Mouse (Mus musculus) adrenal gland, adult 8-10 months (tissue): Measurements from ENCODE around the gene Ranbp1. TPM values are rescaled to one million over a fixed set of nuclear protein-coding genes. Genes with fewer than 3 reads are reported as not detected.
A peak's percentile ranks its signal among the peaks of the same experiment; 100 is the strongest.

Source experiments
- DNase-seq: peaks from one replicate; pipeline ENCODE4 v3.0.0; 2022
- total RNA-seq, 4 experiments: library from RNA; stranded (reverse); gene quantifications; 2 replicates each; pipeline ENCODE4 v1.2.4; 2022

The Ranbp1 gene
- total RNA-seq, 4 experiments from 2014 or later: 98.7 to 146 (median 114) TPM

DNA sequence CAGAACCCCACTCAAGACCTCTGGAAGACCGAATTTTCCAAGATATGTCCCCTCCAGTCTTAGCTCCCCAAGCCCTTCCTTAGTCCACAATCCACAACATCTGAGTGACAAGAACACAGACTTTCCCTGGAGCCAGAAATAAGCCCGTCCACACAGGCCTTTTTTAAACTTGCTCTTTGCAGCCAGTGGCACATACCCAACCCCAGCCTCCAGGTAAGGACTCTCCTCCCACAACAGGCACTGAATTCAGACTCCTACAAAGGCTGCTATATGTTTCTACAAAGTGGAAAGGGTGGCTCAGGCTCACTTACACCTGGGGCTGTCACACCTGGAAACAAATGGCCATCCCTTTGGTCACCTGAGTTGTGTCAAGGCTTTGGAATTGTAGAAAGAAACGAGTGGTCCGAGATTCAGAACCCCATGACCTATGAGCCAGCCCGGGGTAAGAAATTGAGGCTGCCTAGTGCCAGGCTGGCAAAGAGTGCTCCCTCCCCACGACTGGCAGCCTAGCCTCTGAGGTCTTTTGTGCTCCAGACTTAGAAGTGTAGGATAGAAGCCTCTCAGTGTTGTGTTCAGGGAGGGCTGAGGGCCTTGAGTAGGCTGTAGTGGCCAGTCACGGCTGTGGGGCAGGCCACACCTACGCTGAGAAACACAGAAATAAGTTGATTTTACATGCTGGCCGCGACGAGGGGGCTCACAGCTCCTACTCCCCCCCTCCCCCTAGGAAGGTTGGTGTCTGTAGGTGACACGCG is 14.4 kb downstream of the Ranbp1 start:
- no peak for DNase-seq

DNA sequence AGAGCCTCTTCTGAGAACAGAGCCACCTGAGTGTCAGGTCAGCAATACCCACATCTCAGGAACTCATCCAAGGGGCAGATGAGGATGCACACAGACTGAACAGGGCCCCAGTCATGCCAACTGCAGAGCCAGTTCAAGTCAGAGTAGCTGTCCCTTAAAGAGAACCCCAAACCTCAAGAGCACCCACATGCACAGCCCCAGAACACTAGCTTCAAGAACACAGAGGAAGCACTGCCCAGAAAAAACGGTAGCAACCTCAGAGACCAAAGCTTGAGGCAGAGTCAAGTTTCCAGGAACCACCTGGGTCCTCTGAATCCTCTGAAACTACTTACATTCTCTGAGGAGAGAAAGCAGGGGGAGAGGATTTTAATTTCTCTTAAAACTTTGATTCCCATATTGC is 15.1 kb downstream of the Ranbp1 start:
- no peak for DNase-seq

DNA sequence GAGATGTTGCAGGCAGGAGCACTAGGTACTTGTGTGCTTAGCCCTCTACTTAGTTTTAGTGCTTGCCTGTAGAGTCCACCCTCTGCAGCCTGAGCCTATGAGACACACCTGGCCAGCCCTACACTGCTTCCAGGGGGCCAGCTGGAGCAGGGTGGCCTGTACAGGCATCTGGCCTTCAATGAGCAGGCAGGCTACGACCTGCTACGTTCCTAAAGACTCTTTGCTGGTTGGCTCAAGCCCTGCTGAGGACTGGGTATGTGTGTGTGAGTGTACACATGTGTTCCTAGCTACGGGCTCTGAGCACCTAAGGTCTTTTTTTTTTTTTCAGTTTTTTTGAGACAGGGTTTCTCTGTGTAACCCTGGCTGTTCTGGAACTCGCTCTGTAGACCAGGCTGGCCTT is 17.1 kb downstream of the Ranbp1 start:
- DNase-seq: no peak

DNA sequence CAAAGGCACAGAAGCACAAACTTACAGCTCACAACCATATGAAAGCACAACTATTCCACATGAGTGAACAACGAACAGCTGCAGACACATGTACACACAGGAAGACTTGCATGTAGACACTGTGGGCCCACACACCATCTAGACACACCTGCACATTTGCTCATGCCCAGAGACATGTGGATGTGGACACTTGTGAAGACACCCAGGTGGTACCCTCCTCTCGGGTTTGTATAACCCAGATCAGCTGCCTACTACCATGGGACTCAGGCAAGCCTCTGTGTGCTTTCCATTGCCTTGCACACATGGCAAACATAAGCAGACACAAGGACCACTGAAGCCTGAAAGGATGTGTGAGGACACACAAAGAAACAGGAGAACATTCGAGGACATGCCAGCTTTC is 17.5 kb downstream of the Ranbp1 start:
- no peak for DNase-seq

DNA sequence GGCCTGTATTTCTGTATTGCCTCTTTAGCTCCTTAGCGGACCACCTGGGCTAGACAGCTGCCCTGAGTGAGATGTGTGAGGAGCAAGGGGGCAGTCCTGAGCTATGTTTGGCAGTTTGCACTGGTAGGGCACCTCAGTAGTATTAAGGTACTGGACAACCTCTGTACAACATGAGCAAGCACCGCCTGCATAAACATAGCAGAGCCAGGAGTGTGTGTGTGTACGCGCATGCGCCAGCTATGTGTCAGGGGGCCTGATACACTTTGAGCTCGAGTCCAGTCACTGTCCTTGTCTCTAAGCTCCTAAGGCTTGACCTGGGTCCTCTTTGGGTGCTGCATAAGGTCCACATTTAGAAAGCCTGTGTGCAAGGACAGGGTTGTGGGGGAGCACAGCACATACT is 17.9 kb downstream of the Ranbp1 start:
- DNase-seq: no peak

DNA sequence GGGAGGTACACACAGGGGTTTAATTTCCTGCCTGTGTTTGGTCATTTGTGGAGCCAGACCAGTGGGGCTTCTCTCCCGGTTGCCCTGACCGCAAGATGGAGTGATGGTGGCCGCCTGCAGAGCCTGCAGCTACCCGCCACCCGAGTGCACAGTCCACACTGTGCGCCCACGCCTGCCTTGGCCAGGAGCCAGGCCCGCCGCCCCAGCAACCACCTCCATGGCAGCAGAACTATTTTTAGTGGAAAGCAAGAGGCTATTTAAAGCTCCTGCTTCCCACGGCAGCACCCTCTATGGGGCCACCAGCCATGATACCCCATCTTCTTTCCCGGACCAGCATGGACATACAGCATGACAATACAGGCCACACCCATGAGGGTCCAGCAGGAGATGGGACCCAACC is 18.9 kb downstream of the Ranbp1 start:
- no peak for DNase-seq

DNA sequence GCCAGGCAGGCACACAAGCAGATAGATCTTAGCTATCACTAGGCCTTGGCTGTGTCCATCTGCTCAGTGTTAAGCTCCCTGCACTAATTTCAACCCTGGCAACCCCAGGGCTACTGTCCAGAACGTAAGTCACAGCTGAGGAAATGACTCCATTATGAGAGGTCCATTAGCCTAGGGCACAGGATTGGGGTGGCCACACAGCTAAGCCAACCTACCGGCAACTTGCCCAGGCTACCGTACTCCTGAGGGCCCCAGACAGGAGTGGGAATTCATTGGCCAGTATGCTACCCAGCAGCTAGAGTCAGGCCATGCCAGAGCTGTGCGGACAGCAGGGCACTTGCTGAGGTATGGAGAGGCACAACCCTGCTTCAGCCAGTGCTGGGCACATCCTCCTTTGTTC is 19.7 kb downstream of the Ranbp1 start:
- DNase-seq: no peak

DNA sequence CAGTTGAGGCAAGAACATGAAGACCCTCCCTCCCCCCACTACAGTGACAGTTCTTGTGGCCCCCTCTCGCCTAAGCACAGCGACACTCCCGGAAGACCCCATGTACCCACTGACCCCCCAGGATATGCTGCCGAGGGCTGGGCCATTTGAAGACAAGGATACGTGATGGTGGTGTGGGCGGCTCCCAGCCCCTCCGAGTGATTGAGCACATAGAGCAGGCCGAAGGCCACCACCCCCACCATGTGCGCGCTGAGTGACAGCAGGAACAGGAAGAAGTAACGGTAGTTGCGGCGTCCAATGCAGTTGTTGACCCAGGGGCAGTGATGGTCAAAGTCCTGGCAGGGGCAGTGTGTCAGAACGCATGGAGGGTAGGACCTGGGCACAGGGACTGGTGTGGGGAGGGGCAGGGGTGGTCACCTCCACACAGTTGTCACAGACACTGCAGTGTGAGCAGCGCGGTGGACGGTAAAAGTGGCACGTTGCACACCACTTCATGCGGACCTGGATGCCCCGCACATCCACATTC is 20.6 kb downstream of the Ranbp1 start:
- no peak for DNase-seq

DNA sequence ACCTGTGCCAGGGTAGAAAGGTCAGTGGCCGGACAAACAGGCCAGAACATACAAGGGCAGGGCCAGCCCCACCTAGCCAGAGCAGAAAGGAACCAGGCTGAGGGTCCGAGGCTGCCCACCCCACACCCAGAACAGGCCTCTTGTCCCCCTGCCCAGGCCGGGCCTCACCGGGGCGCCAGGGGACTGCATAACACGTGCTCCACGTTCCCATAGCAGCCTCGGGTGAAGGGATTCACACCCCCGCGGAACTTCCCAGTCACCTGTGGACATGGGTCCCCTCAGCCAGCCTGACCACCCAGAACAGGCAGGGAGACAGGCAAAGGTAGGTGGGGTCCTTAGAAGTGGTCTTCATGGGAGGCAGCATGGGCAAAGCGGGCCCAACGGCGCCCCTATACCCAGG is 21.3 kb downstream of the Ranbp1 start:
- DNase-seq: no peak

DNA sequence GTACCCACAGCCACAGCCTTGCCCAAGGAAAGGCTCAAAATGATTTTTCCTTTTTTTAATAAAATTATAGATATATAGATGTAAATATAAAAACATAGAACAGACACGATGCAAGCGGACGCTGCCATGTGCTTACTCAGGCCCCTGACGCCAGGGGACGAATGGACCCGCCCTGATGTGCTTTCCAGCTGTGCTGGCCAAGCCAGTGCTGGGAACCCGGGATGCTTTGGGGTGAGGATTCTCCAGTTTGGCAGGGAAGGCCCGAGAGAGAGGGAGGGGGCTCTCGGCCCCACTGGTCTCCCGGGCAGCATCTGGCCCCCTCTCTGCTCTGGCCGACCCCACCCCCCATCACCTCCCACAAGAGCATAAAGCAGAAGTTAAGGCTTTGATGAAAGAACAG is 26.3 kb downstream of the Ranbp1 start:
- no peak for DNase-seq

DNA sequence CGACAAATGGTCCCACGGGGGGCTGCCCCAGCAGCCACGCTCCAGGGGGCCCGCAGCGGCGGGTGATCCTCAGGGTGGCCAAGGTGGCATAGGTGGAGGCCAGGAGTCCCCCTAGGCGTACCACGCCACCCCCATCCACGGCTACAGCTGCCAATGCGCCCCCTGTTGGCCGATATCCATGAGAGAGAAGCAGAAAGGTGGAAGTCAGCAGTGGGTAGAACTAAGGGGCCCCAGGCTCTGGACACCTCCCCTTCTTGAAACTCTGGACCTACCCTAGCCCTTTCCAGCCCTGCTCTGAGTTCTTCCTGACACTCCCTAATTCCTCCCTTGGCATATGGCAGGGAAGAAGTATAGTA is 27.0 kb downstream of the Ranbp1 start:
- no peak for DNase-seq

DNA sequence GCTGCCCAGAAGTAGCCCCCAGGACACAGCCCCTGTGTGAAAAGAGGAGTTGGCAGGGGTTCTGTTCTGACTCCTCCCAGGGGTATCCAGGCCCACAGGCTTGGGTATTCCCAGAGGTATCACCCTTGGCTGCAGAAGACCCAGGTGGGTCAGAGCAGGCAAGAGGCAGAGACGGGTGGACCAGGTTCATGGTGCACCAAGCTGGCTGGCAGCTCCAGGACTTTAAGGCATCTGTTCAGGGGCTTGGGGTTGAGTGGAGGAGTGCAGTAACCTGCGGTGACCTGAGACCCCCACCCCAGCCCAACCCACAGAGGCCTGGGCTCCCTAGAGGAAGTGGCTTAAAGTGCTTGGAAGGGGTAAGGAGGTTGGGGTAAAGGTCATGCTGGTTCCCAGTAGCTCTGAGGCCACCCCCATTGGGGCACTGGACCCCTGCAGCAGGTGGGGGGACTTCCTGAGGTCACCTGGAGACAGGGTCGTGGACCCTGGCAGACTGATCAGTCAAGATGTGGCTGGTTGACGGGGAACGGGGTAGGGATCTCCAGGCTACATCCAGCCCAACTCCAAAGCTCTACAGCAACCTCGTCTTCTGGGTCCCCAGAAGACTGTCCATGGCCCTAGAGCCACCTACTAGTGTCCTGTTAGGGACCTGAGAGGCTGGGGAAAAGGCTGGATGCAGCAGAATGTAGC is 27.5 kb downstream of the Ranbp1 start:
- no peak for DNase-seq

DNA sequence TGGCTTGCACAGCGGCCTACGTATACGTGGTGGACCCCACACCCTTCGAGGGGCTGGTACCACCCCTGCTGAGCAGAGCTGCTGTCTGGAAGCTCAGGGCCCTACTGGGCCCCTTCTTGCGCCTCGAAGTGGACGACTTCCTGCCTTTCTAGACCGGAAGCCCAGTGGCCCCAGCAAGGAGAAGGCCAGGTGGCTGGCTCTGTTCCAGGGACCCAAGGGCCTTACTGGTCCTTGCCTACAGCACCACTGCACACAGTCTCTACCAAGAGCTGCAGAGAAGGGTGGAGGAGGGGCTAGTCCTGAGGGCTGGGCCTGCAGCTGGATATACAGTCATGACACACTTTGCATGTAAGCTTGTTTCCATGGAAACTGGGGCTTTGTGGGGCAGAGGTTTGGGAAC is 28.5 kb downstream of the Ranbp1 start:
- DNase-seq: peak; percentile 34

DNA sequence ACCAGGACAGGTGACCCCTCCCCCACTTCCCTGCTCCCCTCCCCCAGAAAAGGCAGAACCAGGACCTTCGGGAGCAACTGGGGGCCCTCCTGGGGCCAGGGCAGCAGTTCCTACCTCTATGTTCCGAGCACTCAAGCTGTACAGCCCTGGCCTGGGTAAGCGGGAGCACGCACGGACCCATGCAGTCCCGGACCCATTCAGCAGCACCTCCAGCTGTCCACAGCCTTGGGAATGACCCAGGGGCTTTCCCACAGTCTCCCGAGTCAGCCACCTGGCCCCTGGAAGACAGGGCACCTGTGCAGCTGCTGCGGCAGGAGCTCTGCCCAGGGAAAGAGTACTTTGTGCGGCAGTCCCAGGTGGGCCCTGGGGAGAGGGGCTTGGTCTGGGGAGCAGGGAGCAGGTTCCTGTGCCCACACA is 29.9 kb downstream of the Ranbp1 start:
- DNase-seq: no peak

DNA sequence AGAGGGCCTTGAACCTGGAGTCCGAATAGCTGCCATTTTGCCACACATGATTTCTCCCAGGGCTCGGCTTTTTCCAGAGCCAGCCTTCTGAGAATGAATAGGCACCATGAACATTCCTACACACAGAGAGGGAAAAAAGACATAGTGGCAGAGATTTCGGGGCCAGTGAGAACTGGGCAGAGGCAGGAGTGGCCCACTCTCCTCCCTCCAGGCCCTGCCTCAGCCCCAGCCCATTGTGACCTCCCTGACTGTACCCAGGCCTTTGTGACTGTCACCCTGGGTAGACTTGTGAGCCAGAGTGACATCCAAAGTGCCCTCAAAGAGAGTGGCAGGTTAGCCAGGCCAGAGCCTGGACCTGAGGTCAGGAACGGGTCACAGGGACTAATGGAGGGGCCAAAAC is 31.0 kb downstream of the Ranbp1 start, which contains the start of gene Ccdc188:
Gene Ccdc188, plus strand, starts transcription at position 301 of the 400 bp plus-strand sequence.
- DNase-seq: no peak

DNA sequence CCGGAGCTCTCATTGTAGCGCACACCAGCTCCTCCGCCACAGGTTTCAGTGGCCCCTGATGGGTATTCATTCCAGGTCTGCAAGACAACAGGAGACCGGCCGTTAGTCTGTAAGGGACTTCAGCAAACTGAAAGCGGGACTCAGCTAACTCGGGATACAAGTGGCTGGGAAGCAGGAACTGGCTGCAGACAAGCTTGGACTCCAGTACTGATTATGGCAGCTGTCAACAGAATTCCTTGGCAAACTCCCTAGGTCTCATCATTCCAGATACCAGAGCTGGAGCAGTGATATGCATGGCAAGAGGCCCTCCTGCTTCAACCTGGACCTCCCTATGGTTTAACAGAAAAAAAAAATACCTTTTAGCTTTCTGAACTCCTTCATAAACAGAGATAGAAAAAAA is 33.7 kb downstream of the Ranbp1 start:
- no peak for DNase-seq

DNA sequence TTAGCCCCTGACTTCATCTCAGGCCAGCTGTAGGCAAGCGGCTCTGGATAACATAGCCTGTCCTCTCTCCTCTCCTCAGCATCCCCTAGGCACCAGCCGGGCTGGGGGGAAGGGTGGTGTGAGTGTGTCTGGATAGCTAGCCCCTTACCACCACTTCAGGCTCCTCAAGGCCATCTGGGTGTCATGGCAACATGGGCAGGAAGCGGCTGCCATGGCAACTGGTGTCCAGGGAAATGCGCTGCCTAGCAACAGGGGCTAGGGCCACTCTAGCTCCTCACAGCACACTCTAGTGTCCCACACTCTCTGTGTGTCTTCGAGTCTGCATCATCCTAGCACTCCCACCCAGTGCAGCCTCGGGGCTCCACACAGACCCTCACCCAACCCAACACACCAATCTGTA is 34.8 kb downstream of the Ranbp1 start:
- no peak for DNase-seq

DNA sequence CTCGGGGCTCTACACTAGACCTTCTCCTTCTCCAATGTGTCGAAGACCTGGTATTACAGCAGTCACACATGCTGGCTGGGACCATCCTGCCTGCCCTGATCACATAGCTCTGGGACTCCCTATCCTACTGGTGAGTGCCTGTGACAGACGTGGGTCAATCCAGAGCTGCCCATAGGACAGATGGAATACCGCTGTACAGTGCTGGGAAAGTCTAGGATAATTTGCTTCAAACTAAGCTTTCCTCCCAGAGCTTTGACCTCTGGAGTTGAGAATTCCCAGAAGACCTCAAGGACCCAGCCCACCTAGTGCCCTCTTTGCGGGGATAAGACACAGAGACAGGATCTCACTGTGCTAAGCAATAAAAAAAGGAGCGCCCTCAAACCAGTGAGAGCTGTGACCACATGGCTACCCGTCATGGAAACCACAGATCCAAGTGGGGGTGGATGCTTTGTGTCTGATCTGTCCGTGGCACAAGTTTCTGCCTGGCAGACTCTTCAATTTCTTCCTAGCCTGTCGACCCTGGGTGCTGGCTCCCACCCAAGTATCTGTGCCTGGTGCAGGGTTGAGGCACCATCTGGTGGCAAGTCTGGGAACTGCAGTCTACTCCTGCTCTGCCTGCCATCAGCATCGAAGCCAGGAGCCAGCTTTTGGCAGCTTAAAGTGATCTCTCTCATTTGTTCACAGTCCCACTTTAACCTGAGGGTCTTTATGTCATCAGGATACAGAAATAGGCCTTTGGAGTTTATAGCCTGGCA is 36.9 kb downstream of the Ranbp1 start:
- DNase-seq: peak; percentile 55

DNA sequence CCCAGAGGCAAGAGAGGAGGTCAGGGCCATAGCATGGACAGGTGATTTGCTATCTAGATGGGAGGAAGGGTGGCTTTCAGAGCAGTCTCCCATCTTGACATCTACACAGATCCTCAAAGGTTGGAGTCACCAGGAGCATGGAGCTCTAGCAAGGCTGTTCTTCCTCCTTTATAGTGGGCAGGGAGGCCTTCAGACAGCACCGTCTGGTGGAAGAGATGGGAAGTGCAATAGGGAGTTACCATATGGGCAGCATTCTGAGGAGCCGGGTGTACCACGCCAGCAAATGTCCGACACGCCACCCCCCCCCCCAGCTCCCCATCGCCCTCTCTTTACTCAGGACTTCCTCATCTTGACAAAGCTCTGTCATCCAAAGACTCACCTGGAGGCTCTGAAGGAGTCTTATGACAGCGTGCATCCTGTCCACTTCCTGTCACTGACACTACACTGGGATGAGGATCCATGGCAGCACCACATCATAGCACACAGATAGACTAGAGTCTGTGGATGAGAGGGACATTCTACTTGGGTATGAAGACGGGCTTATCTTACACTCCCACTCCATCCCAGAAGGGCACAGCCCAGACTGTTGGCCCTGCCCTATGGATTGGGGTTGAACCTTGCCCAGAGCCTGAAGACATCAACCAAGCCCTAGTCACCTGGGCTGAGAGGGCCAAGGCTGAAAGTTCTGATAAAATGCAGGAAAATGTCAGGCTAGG is 37.7 kb downstream of the Ranbp1 start:
- DNase-seq: no peak

DNA sequence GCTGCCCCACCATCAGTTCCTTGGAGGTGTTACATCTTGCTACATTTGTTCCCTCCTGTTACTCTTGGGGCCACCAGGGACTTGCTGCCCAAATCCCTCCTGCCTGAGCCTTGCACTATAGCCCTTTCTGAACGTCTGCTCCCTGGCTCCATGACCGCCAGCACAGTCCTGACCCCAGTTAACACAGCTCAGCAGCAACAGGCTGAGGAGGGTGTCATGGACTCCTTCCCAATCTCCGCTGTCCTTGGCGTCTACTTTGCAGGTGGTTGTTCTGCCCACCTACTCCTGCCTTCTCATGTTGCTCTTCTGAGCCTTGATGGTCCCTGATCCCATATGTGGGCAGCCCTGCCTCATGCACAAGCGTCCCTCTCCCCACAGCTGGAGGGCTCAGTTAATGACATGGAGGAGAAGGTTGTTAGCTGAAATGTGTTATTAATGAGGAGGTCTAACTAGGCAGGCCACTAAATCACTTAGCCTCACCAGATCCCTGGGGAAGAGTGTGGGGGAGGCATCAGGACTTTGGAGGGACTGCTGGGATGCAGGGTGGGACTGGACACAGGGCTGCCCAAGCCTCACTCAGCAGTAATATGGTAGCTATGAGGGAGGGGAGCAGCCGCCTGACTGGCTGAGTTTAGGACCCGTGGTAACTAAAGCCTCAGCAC is 45.0 kb downstream of the Ranbp1 start:
- DNase-seq: no peak

DNA sequence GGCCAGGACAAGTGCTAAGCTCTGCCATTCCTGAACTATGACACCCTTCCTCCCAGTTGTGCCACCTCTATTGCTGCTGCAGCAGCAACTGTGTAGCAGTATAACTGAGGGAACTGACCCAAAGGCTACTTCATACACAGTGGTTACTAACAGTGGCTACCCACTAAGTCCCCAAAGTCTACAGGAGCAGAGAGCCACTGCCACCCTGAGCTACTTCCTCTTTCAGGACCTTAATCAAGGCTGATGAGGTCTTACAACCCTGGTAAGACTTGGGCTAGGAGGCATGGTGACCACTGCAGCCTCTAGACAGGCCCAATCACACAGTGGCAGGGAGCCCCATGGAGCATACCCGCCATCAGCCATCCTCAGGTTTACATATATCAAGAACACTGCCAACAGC is 46.5 kb downstream of the Ranbp1 start:
- DNase-seq: no peak

DNA sequence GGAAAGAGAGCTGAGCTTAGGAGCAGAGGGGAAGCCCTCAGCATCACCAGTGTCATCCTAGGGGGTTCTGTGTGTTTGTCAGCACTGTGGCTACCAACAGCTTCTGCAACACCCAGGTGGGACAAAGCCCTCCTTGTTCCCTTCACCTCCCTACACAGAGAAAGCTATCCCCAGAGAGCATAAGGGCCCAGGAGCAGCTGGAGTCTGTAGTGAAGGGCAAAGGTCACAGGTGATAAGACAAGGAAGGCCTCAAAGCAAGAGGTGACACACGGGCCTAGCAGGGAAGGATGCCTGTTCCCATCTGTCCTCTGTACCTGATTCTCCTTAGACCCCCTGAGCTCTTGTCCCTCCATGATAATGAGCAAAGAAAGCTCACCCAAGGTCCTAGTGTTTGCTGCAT is 46.9 kb downstream of the Ranbp1 start:
- no peak for DNase-seq
